14 mouse cellular contexts compared by ENCODE assay signal in genomic region chr17:44685514-44685913, GRCm38 (mm10).
A peak's percentile ranks its signal among the peaks of the same experiment; 100 is the strongest.
DNase-seq lines count a peak whose midpoint lies in the region; ATAC-seq lines count a peak whose summit lies in the region.
"Had no signal": no experiment of that assay in that cellular context is flagged by ENCODE, and none has a peak within 500 bp of the region (broad histone marks: within the 10 kb centered on the region; RNA-seq: fewer than 3 reads in every experiment).

No protein-coding gene starts in this region.

- DNase-seq in forebrain, embryonic 10.5 days (ENCODE audit: extremely low spot score, low spot score), result no peak
- no peak for DNase-seq in limb, embryonic 10.5 days (ENCODE audit: low spot score)
- DNase-seq in embryonic facial prominence, embryonic 14.5 days (ENCODE audit: low spot score), result no peak
- DNase-seq in left cerebral cortex, postnatal 25 days (ENCODE audit: low spot score in 2 of 2), result peak; percentile 24 to 83
- no peak for DNase-seq in cerebellum, adult 18-20 months
- no peak for DNase-seq in heart, adult 11 months
- DNase-seq: cerebellum, postnatal 25 days; liver, embryonic 13.5 days; retina, postnatal 1 day had no signal

- H3K4me1 ChIP-seq in forebrain, embryonic 10.5 days, result peaks cover 9% of the 10 kb centered on the region
- no peaks in the 10 kb centered on the region for H3K4me1 ChIP-seq in forebrain, embryonic 15.5 days
- H3K4me1 ChIP-seq in limb, embryonic 13.5 days, result peaks cover 18% of the 10 kb centered on the region
- peaks cover 12% of the 10 kb centered on the region for H3K4me1 ChIP-seq in limb, embryonic 10.5 days
- peaks cover 20% of the 10 kb centered on the region for H3K4me1 ChIP-seq in embryonic facial prominence, embryonic 14.5 days (ENCODE audit: control insufficient read depth, insufficient read depth, low read length)

- 66% methylated on average over 7 of the region's 7 CpGs for WGBS in forebrain, embryonic 10.5 days
- WGBS in forebrain, embryonic 15.5 days, result 55% methylated on average over 7 of the region's 7 CpGs
- WGBS in limb, embryonic 13.5 days, result 28% methylated on average over 7 of the region's 7 CpGs
- WGBS in limb, embryonic 10.5 days, result 42% methylated on average over 7 of the region's 7 CpGs
- WGBS in embryonic facial prominence, embryonic 14.5 days, result 43% methylated on average over 7 of the region's 7 CpGs

- peak overlapping the region; percentile 57; the same call in 1 of the 2 replicates for H3K27ac ChIP-seq in forebrain, embryonic 10.5 days
- no peak overlapping the region for H3K27ac ChIP-seq in forebrain, embryonic 15.5 days (replicated peaks)
- no peak overlapping the region for H3K27ac ChIP-seq in limb, embryonic 13.5 days
- H3K27ac ChIP-seq in limb, embryonic 10.5 days, result no peak overlapping the region
- peak overlapping the region; percentile 45 for H3K27ac ChIP-seq in embryonic facial prominence, embryonic 14.5 days (replicated peaks; ENCODE audit: low read depth, low read length)
- H3K27ac ChIP-seq: hindbrain, embryonic 13.5 days; liver, embryonic 13.5 days; stomach, postnatal 0 days had no signal

- no peak for ATAC-seq in forebrain, embryonic 15.5 days (replicated peaks)
- ATAC-seq in limb, embryonic 13.5 days (ENCODE audit: low FRiP score, low read depth), result no peak
- no peak for ATAC-seq in embryonic facial prominence, embryonic 14.5 days (ENCODE audit: low read depth)
- ATAC-seq: forebrain, embryonic 14.5 days had no signal

- no peak overlapping the region for H3K9ac ChIP-seq in forebrain, embryonic 15.5 days (replicated peaks)
- no peak overlapping the region for H3K9ac ChIP-seq in limb, embryonic 13.5 days
- H3K9ac ChIP-seq in embryonic facial prominence, embryonic 14.5 days (ENCODE audit: low read depth, low read length), result no peak overlapping the region
- H3K9ac ChIP-seq: hindbrain, embryonic 13.5 days; liver, embryonic 13.5 days had no signal

- no peaks in the 10 kb centered on the region for H3K27me3 ChIP-seq in forebrain, embryonic 10.5 days (ENCODE audit: poor library complexity, severe bottlenecking)
- H3K27me3 ChIP-seq in forebrain, embryonic 15.5 days, result no peaks in the 10 kb centered on the region
- 0 out of 2 replicates have a peak, but pooled peaks cover 2% of the 10 kb centered on the region for H3K27me3 ChIP-seq in limb, embryonic 13.5 days
- H3K27me3 ChIP-seq in limb, embryonic 10.5 days (ENCODE audit: low read depth, poor library complexity, severe bottlenecking), result peaks cover 5% of the 10 kb centered on the region; the same call in 1 of the 2 replicates
- no peaks in the 10 kb centered on the region for H3K27me3 ChIP-seq in embryonic facial prominence, embryonic 14.5 days (replicated peaks; ENCODE audit: control insufficient read depth, insufficient read depth, low read length)
- H3K27me3 ChIP-seq: hindbrain, embryonic 13.5 days; liver, embryonic 13.5 days had no signal

- H3K9me3 ChIP-seq in forebrain, embryonic 10.5 days, result no peaks in the 10 kb centered on the region
- H3K9me3 ChIP-seq in forebrain, embryonic 15.5 days, result no peaks in the 10 kb centered on the region
- no peaks in the 10 kb centered on the region for H3K9me3 ChIP-seq in limb, embryonic 13.5 days
- H3K9me3 ChIP-seq in limb, embryonic 10.5 days (replicated peaks), result no peaks in the 10 kb centered on the region
- no peaks in the 10 kb centered on the region for H3K9me3 ChIP-seq in embryonic facial prominence, embryonic 14.5 days (ENCODE audit: control insufficient read depth, low read length)
- H3K9me3 ChIP-seq: hindbrain, embryonic 13.5 days; liver, embryonic 13.5 days had no signal

- intact Hi-C loops in left cerebral cortex, postnatal 25 days (cut with DNase I), result loop anchor here (1.0 to 5.0 kb wide), 2 partner anchors 48 to 68 kb away; no protein-coding TSS in a partner anchor

- H3K36me3 ChIP-seq in forebrain, embryonic 10.5 days (replicated peaks), result no peaks in the 10 kb centered on the region
- H3K36me3 ChIP-seq in forebrain, embryonic 15.5 days, result no peaks in the 10 kb centered on the region
- H3K36me3 ChIP-seq in limb, embryonic 13.5 days, result no peaks in the 10 kb centered on the region
- no peaks in the 10 kb centered on the region for H3K36me3 ChIP-seq in limb, embryonic 10.5 days
- no peaks in the 10 kb centered on the region for H3K36me3 ChIP-seq in embryonic facial prominence, embryonic 14.5 days (ENCODE audit: control insufficient read depth, insufficient read depth, low read length)
- H3K36me3 ChIP-seq: hindbrain, embryonic 13.5 days; liver, embryonic 13.5 days had no signal

- no peak overlapping the region for H3K4me2 ChIP-seq in forebrain, embryonic 15.5 days (replicated peaks)
- peak overlapping the region; percentile 11; the same call in 1 of the 2 replicates for H3K4me2 ChIP-seq in limb, embryonic 13.5 days (replicated peaks)
- no peak overlapping the region for H3K4me2 ChIP-seq in embryonic facial prominence, embryonic 14.5 days (ENCODE audit: low read depth, low read length)
- H3K4me2 ChIP-seq: hindbrain, embryonic 13.5 days; liver, embryonic 13.5 days had no signal

- no peak overlapping the region for H3K4me3 ChIP-seq in forebrain, embryonic 10.5 days
- no peak overlapping the region for H3K4me3 ChIP-seq in forebrain, embryonic 15.5 days
- no peak overlapping the region for H3K4me3 ChIP-seq in limb, embryonic 13.5 days
- no peak overlapping the region for H3K4me3 ChIP-seq in limb, embryonic 10.5 days
- H3K4me3 ChIP-seq in embryonic facial prominence, embryonic 14.5 days (ENCODE audit: low read depth, low read length), result no peak overlapping the region
- H3K4me3 ChIP-seq: hindbrain, embryonic 13.5 days; liver, embryonic 13.5 days had no signal

Comparison
In these comparisons a context has a peak if more than half of its experiments do, and no peak if none do; other contexts are left out.
1. H3K27ac ChIP-seq: peak in forebrain, embryonic 10.5 days (single experiment) and embryonic facial prominence, embryonic 14.5 days (single experiment); none in forebrain, embryonic 15.5 days (single experiment), limb, embryonic 13.5 days (single experiment) and limb, embryonic 10.5 days (single experiment).
2. DNase-seq: peak in left cerebral cortex, postnatal 25 days (2 of 2); none in forebrain, embryonic 10.5 days (single experiment), limb, embryonic 10.5 days (single experiment), embryonic facial prominence, embryonic 14.5 days (single experiment), cerebellum, adult 18-20 months (0 of 2) and heart, adult 11 months (single experiment).